Mouse (Mus musculus): Measurements from ENCODE around the gene Oxld1. TPM values are rescaled to one million over a fixed set of nuclear protein-coding genes. Genes with fewer than 3 reads are reported as not detected.

The Oxld1 gene
- polyA plus RNA-seq, 1 experiment from 2014 or later: 16.4 TPM

DNA sequence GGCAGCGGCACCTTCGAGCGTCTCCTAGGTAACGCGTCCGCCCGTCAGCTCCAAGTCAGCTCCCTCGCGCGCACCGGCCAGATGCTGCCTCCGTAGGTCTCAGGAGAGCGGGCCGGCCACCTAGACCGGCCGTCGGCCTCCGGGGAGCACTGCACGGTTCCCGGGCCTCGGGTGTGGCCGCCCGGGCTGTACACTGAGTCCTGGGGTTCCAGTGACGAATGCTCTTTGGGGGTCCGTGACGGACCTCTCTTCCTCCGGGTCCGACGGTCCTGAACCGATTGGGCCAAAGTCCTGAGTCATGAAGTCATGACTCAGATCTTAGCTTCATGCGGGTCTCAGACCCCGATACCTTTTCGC, 9.8 kb upstream of the Oxld1 start:
- peak overlapping the region; percentile 51; the same call in 1 of the 2 replicates for H3K27ac ChIP-seq
- H3K9ac ChIP-seq: peak overlapping the region; percentile 73
- H3K36me3 ChIP-seq: peaks cover 33% of the 10 kb centered on the region
- H3K27me3 ChIP-seq (replicated peaks): no peaks in the 10 kb centered on the region
- peaks cover 20% of the 10 kb centered on the region for H3K4me1 ChIP-seq (replicated peaks)
- peak; percentile 77; the same call in 1 of the 2 replicates for ATAC-seq
- WGBS: under 1% methylated on average over 33 of the region's 33 CpGs
- H3K4me2 ChIP-seq (replicated peaks): peak overlapping the region; percentile 90
- H3K9me3 ChIP-seq: no peaks in the 10 kb centered on the region
- H3K4me3 ChIP-seq (replicated peaks): peak overlapping the region; percentile 86

DNA sequence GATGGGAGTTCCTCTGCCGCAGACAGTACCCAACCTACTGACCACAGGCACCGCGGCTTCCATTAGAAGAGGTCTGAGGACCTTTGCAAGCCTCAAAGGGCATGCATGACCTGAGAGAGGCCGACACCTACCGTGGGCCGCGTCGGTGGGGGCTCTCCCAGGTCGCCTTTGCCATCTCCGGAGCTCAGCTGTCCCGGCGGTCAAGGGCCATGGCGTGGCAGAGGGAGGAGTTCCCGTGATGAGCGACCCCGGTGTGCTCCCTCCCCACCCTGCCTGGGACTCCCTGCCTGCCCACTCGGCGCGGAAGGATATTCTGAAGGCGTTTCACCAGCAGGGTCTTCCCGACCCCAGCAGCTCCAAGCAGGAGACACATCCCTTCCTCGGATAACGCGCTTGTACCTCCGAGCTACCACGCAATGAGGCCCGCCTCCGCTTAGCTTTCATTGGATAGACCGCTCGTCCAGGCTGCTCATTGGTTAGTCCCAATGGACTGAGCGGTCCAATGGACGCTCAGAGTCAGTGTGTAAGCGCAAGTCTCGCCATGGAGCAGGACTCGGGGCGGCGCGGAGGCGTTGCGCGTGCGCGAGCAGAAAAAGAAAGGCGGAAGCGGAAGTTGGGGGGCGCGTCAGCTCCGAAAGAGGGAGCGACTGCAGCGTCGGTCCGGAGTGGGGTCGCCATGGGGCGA, 9.3 kb upstream of the Oxld1 start, which contains the start of gene Arl16:
TSS of gene Arl16 (minus strand) at position 557 of the 685 bp plus-strand sequence.
- ATAC-seq: peak; percentile 100
- Histone ChIP-seq H3K27me3 (replicated peaks) (no peaks in the 10 kb centered on the region), H3K27ac (peak within 1 kb of the TSS; percentile 56), H3K4me2 (replicated peaks) (peak within 1 kb of the TSS; percentile 90), H3K9ac (peak within 1 kb of the TSS; percentile 81), H3K36me3 (peaks cover 32% of the 10 kb centered on the region), H3K4me3 (replicated peaks) (peak within 1 kb of the TSS; percentile 86), H3K4me1 (replicated peaks) (peaks cover 20% of the 10 kb centered on the region), H3K9me3 (no peaks in the 10 kb centered on the region)
- WGBS: under 1% methylated on average over 53 of the region's 54 CpGs

DNA sequence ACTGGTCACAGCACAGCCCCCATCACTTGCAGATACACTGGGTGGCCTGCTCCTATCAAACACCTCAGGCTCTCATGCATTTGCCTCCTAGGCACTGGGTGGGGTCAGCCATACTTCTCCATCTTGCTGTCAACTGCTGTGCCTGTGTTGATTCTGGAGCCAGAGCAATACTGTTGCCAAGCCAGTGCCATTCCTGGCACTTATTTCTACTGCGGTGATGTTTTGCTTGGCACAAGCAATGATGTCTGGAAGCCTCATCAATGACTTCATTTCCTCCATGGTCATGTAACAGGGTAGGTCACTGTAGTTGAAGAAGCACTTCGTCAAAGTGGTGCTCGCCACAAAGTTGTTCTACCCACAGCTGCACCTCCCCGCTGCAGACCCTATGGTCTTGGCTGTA, 7.7 kb upstream of the Oxld1 start:
- H3K9me3 ChIP-seq: no peaks in the 10 kb centered on the region
- WGBS: 91% methylated on average over 4 of the region's 4 CpGs
- 0 out of 2 replicates have a peak overlapping the region, but pooled peaks have one; percentile 5 for H3K9ac ChIP-seq
- H3K27ac ChIP-seq: no peak overlapping the region
- no peak overlapping the region for H3K4me3 ChIP-seq (replicated peaks)
- H3K4me1 ChIP-seq (replicated peaks): peaks cover 20% of the 10 kb centered on the region
- ATAC-seq: no peak
- H3K4me2 ChIP-seq (replicated peaks): no peak overlapping the region
- peaks cover 31% of the 10 kb centered on the region for H3K36me3 ChIP-seq
- no peaks in the 10 kb centered on the region for H3K27me3 ChIP-seq (replicated peaks)

DNA sequence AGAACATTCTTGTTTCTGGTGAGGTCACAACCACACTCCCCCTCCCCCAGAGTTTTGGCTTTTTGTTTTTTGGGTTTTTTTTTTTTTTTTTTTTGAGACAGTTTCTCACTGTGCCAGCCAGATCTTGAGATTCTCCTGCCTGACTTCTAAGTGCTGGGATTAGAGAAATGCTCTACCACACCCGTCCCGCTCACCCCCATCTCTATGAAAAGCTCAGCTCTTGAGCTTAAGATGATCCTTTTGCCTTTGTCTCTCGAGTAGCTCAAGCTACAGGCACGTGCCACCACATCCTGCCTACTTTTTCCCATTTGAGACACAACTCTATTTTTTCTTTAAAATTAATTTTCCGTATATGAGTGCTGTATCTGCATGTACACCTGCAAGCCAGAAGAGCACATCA, 6.5 kb upstream of the Oxld1 start:
- Histone ChIP-seq H3K9me3 (no peaks in the 10 kb centered on the region), H3K27ac (no peak overlapping the region), H3K4me3 (replicated peaks) (no peak overlapping the region), H3K27me3 (replicated peaks) (no peaks in the 10 kb centered on the region), H3K36me3 (peaks cover 31% of the 10 kb centered on the region), H3K9ac (no peak overlapping the region), H3K4me1 (replicated peaks) (peaks cover 20% of the 10 kb centered on the region), H3K4me2 (replicated peaks) (no peak overlapping the region)
- no peak for ATAC-seq
- 87% methylated on average over 5 of the region's 5 CpGs for WGBS

DNA sequence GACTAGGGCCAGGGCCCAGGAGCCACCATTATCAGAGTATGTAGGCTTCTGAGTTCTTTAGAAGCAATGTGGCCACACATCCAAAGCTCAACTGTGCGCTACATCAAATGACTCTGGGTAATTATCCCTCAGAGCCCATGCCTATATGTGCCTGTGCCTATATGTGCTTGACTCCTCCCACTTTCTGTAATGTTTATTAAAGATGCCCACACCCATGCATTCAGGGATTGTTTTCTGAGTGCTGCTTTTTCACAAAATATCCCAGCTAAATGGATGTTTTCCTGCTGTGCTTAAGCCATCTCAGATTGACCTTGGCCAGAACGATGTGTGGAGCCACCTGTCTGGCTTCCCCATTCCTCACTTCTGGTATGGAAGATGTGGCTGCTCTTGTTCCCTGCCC, 5.7 kb upstream of the Oxld1 start:
- Histone ChIP-seq H3K4me2 (replicated peaks) (no peak overlapping the region), H3K27ac (no peak overlapping the region), H3K9me3 (no peaks in the 10 kb centered on the region), H3K4me1 (replicated peaks) (peaks cover 22% of the 10 kb centered on the region), H3K4me3 (replicated peaks) (no peak overlapping the region), H3K27me3 (replicated peaks) (no peaks in the 10 kb centered on the region), H3K9ac (no peak overlapping the region), H3K36me3 (peaks cover 29% of the 10 kb centered on the region; the same call in 1 of the 2 replicates)
- no peak for ATAC-seq
- WGBS: 89% methylated on average over 2 of the region's 2 CpGs

DNA sequence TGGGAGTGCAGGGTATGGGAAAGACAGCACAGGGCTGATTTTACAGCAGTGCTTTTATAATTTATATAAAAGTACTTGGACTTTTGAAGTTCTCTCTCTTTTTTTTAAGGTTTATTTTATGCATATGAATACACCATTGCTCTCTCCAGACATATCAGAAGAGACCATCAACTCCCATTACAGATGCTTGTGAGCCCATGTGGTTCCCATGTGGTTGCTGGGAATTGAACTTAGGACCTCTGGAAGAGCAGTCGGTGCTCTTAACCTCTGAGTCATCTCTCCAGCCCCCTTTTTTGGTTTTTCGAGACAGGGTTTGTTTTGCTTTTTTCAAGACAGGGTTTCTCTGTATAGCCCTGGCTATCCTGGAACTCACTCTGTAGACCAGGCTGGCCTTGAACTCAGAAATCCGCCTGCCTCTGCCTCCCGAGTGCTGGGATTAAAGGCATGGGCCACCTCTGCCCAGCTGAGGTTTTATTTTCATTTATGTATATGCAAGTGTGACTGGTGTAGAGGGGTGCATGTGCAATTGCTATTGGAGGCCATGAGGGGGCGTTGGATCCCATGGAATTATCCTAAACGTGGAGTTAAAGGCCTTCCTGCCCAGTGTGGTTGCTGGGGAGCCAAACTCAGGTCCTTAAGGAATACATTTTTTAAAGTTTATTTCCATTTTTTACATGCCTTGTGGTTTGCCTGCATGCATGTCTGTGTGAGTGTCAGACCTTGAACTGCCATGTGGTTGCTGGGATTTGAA, 1.2 kb upstream of the Oxld1 start:
- Histone ChIP-seq H3K4me3 (replicated peaks) (peak overlapping the region; percentile 93), H3K9me3 (no peaks in the 10 kb centered on the region), H3K4me2 (replicated peaks) (peak overlapping the region; percentile 82), H3K36me3 (peaks cover 29% of the 10 kb centered on the region; the same call in 1 of the 2 replicates), H3K9ac (peak overlapping the region; percentile 98), H3K27ac (no peak overlapping the region), H3K27me3 (replicated peaks) (no peaks in the 10 kb centered on the region), H3K4me1 (replicated peaks) (peaks cover 12% of the 10 kb centered on the region; the same call in 1 of the 2 replicates)
- no peak for ATAC-seq
- 63% methylated on average over 6 of the region's 6 CpGs for WGBS

DNA sequence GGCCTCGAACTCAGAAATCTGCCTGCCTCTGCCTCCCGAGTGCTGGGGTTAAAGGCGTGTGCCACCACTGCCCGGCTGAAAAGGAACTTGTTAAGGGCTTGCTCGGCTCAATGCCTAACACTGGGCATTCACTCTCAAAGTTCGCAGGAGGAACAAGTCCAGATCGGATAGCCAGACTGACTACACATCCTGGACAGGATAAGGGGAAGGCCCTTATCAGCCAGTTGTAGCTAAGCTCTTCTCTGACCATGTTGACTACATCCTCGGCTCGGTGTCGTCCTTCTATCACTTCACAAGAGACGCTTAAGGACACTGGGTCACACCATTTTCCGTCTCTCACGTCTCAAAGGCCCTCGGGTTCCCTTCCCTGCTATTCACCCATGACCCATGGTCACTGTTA, 498 bp downstream of the Oxld1 start:
- Histone ChIP-seq H3K36me3 (peaks cover 21% of the 10 kb centered on the region; the same call in 1 of the 2 replicates), H3K9me3 (no peaks in the 10 kb centered on the region), H3K4me3 (replicated peaks) (peak overlapping the region; percentile 93), H3K4me1 (replicated peaks) (peaks cover 12% of the 10 kb centered on the region; the same call in 1 of the 2 replicates), H3K27ac (peak overlapping the region; percentile 84), H3K9ac (peak overlapping the region; percentile 98), H3K27me3 (replicated peaks) (no peaks in the 10 kb centered on the region), H3K4me2 (replicated peaks) (peak overlapping the region; percentile 82)
- WGBS: 22% methylated on average over 14 of the region's 14 CpGs
- ATAC-seq: peak; percentile 36; the same call in 1 of the 2 replicates

DNA sequence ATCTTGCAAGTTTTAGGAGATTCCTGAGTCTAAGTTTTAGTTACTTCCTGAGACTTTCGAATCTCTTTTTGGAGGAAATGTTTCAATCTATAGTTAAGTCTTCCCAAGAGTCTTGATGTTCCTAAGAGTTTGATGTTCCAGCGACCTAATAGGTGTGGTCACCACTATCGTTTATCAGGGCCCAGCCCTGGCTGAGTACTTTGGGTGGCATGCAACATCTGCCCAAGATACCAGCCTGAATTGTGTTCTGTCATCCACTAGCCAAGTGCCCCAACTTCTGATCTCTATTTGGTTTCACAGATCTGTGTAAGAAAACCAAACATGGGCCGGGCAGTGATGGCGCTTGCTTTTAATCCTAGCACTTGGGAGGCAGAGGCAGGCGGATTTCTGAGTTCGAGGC, 2.5 kb downstream of the Oxld1 start:
- Histone ChIP-seq H3K9ac (no peak overlapping the region), H3K27ac (no peak overlapping the region), H3K36me3 (peaks cover 8% of the 10 kb centered on the region; the same call in 1 of the 2 replicates), H3K4me1 (replicated peaks) (peaks cover 12% of the 10 kb centered on the region; the same call in 1 of the 2 replicates), H3K4me3 (replicated peaks) (no peak overlapping the region), H3K9me3 (no peaks in the 10 kb centered on the region), H3K27me3 (replicated peaks) (no peaks in the 10 kb centered on the region), H3K4me2 (replicated peaks) (no peak overlapping the region)
- no peak for ATAC-seq
- 93% methylated on average over 7 of the region's 7 CpGs for WGBS

DNA sequence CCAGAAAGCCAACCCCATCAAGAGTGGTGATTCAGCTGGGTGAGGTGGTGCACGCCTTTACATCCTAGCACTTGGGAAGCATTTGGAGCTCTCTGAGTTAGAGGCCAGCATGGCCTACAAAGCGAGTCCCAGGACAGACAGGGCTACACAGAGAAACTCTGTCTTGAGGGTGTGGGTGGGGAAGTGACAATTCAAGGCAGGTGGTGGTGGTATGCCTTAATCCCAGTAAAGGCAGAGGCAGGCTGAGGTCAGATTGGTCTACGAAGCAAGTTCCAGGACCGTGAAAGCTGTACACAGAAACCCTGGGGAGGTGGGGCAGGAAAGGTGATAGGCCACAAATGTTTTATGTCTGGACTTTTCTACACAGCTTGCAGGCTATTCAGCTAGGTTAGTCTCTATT, 2.9 kb downstream of the Oxld1 start:
- ATAC-seq: no peak
- WGBS: 92% methylated on average over 4 of the region's 4 CpGs
- H3K4me1 ChIP-seq (replicated peaks): peaks cover 12% of the 10 kb centered on the region; the same call in 1 of the 2 replicates
- H3K9ac ChIP-seq: no peak overlapping the region
- H3K27me3 ChIP-seq (replicated peaks): no peaks in the 10 kb centered on the region
- H3K9me3 ChIP-seq: no peaks in the 10 kb centered on the region
- no peak overlapping the region for H3K4me2 ChIP-seq (replicated peaks)
- H3K4me3 ChIP-seq (replicated peaks): no peak overlapping the region
- no peak overlapping the region for H3K27ac ChIP-seq
- peaks cover 5% of the 10 kb centered on the region; the same call in 1 of the 2 replicates for H3K36me3 ChIP-seq

DNA sequence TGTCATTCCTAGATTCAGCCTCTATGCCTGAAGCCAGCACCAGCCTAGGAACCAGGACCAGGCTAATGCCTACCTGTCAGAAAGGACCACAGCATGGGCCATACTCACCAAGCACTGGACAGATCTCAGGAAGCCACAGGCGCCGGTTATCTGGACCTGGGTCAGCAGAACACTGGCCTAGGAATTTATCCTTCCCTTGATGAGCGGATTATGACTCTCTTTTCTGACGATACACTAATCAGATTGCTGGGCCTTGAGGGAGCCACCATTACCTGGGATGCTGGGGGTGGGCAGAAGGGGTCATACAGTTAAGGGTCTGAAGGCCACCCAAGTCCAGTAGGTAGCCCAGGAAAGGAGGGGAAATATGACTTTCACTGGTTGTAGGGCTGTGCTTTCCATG, 4.6 kb downstream of the Oxld1 start, which contains the start of gene Pde6g:
TSS of gene Pde6g (minus strand) at position 195 of the 400 bp plus-strand sequence.
- Histone ChIP-seq H3K4me2 (replicated peaks) (no peak within 1 kb of the TSS), H3K4me1 (replicated peaks) (0 out of 2 replicates have a peak, but pooled peaks cover 7% of the 10 kb centered on the region), H3K9ac (no peak within 1 kb of the TSS), H3K27ac (no peak within 1 kb of the TSS), H3K27me3 (replicated peaks) (no peaks in the 10 kb centered on the region), H3K36me3 (no peaks in the 10 kb centered on the region; the same call in 1 of the 2 replicates), H3K9me3 (no peaks in the 10 kb centered on the region), H3K4me3 (replicated peaks) (no peak within 1 kb of the TSS)
- 88% methylated on average over 4 of the region's 4 CpGs for WGBS
- no peak for ATAC-seq

DNA sequence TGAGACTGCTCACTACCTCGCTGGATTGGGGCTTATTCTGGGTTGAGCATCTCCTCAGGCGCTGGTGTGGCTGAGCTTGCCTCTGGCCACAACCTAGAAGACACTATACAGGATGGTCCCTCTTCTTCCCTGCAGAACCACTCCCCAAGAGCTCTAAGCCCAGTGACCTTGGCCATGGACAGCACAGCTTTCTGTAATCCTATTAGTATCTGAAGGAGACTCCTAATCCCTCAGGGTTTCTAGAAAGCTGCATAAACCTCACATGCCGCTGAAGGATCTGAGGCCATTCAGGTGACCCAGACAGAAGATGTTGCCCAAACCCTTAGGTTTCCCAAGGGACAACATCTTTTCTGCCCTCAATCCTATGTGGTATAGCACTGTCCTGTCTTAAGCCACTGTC, 5.6 kb downstream of the Oxld1 start:
- ATAC-seq: no peak
- no peaks in the 10 kb centered on the region for H3K9me3 ChIP-seq
- no peaks in the 10 kb centered on the region for H3K27me3 ChIP-seq (replicated peaks)
- H3K4me3 ChIP-seq (replicated peaks): no peak overlapping the region
- H3K4me2 ChIP-seq (replicated peaks): no peak overlapping the region
- WGBS: 65% methylated on average over 3 of the region's 3 CpGs
- H3K4me1 ChIP-seq (replicated peaks): 0 out of 2 replicates have a peak, but pooled peaks cover 5% of the 10 kb centered on the region
- no peak overlapping the region for H3K9ac ChIP-seq
- no peak overlapping the region for H3K27ac ChIP-seq
- H3K36me3 ChIP-seq: no peaks in the 10 kb centered on the region; the same call in 1 of the 2 replicates

DNA sequence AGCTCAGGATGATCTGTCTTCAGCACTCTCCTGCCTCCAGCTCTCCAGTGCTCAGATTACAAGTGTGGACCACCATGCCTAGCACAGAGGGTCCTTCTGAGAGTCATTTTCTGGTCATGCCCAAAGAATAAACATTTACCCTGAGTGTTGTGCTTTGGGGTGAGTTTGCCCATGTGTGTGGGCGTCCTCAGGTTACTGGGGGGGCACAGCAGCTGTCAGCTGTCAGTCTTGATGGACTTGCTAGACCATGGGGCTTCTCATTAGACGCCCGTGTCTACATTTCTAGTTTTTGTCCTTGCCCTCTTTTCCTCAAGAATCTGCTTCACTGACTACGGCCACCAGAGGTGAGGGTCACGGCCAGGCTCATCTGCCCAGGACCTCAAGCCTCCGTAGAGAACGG, 10.7 kb downstream of the Oxld1 start:
- Histone ChIP-seq H3K27me3 (replicated peaks) (no peaks in the 10 kb centered on the region), H3K4me3 (replicated peaks) (no peak overlapping the region), H3K4me2 (replicated peaks) (no peak overlapping the region), H3K4me1 (replicated peaks) (no peaks in the 10 kb centered on the region), H3K9me3 (no peaks in the 10 kb centered on the region), H3K36me3 (no peaks in the 10 kb centered on the region), H3K9ac (no peak overlapping the region), H3K27ac (no peak overlapping the region)
- 76% methylated on average over 7 of the region's 7 CpGs for WGBS
- no peak for ATAC-seq
